Mouse (Mus musculus): ENCODE measurements around the gene Fank1. TPM values are rescaled to one million over a fixed set of nuclear protein-coding genes. Genes with fewer than 3 reads are reported as not detected.
"Not testable (repeated sequence)": the region's sequence is repeated elsewhere in the genome, so short reads cannot be mapped to it uniquely, and the experiment has no call there.

Fank1 gene
- total RNA-seq, 2 experiments from 2014 or later: 2.3 to 2.7 TPM

DNA sequence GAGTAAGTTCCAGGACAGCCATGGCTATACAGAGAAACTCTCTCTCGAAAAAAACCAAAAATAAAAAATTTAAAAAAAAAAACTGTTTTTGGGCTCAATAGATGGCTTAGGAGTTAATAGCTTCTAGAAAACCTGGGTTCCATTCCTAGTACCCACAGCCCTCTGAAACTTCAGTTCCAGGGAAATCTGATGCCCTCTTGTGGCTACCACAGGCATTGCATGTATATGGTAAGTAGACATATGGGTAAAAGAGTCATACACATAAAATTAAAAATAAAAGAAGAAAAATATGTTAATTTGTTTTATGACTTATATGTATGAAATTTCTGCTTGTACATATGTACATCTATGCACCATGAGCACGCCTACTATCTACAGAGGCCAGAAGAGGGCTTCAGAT, 47.9 kb downstream of the Fank1 start:
- no peak for DNase-seq (ENCODE audit: low spot score in 2 of 2)

DNA sequence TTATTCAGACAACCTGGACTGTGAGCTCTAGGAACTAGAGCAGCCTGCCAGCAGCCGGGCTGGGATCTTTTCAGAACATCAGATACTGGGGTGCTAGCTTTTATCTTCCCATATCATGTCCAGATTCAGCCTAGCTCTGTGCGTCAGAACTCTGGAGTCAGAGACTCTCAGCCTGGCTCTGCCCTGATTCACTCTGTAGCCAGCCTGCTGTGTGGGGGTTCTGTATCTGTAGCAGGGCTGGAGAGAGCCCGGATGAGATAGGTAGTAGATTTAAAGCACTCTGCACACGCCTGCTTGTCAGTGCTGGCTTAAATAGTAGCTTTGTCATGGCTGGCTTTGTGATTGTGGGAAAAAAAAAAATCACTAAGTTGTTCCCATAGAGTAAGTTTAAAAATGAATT, 51.9 kb downstream of the Fank1 start:
- no peak for DNase-seq (ENCODE audit: low spot score in 2 of 2)

DNA sequence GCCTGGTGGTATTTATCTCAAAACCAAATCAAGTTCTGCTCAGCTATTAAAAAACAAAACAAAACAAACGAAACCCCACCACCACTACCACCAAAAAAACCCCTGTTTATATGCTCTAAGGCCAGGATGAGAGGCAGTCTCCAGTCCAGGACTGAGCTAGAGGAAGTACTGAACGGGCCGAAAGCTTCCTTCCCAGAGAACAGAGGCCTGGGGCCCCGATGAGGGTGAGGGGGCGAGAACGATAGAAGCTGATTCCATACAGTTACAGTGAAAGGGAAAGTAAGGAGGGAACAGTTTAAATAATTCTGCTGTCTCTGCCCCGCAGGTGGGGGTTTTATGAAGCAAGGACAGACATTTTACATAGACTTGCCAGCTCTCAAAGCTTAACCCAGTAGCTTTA, 52.9 kb downstream of the Fank1 start:
- no peak for DNase-seq (ENCODE audit: low spot score in 2 of 2)

DNA sequence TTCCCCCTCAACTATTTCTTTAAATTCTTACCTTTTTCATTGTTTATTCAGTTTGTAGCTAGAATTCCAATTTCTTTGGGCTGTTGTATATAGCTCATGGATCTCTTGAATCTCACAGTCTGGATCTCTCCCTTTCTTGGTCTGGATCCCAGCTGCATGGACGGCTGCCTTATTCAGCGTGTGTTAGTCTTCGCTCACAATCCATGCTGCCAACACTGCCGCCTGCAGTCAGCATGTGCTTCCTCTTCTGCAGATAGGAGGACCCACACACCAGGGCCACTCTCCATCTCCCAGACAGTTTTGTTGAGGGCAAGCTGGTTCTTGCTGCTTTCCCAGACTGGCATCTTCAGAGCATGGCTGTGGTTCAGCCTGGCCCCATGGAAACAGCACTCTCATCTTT, 62.9 kb downstream of the Fank1 start:
- DNase-seq (ENCODE audit: low spot score in 2 of 2): peak; percentile 33 to 74

DNA sequence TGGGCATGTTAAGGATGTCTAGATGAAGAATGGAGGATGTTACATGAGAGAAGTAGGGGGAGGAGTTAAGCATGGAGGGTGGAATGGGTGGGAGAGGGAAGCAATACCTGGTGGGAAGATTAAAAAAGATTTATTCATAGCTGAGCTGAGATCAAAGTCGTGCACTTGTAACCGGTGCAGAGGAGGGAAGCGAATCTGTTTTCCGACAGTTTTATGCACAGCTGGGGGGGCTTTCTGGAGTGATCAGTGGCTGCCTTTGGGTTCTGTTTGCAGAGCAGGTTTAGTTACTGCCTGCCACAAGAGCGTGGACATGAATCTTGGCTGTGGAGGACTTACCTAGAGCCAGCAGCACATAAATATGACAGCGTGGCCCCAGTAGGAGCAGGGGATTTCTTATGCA, 65.4 kb downstream of the Fank1 start:
- no peak for DNase-seq (ENCODE audit: low spot score in 2 of 2)

DNA sequence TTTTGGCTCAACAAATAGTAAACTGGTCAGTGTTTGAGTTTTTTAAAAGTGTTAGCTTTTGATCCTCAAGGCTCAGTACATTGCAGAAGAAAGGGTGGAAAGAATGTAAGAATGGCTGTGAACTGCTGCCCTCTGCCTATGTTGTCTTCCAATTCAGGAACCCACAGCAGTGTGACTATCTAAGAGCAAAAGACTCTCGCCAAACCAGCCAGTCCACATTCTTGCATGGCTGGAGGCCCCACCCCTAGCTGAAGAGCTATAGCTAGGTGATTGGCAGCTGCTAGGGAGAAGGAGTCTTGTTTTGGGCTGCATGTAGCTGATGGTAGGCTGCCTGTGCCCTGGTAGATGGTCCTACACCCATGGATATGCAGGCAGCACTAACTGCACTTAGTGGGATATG, 70.5 kb downstream of the Fank1 start:
- no peak for DNase-seq (ENCODE audit: low spot score in 2 of 2)

DNA sequence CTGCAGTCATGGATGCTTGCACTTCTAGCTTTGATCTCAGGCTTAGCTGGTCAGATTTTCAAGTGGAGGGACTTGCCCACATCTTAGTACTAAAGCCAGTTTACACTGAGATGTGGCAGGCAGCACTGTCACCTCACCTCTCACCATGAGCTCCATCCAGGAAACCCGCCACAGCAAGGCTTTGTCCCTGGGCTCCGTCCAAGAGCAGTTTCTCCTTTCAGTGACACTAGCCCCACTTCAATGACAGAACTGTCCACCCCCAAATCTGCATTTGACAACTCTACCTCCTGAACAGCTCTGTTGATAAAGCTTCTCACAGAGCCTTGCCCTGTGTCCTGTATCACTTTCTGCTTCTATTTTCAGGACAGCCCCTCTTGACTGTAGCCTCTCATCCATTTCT, 71.5 kb downstream of the Fank1 start:
- DNase-seq (ENCODE audit: low spot score in 2 of 2): no peak

DNA sequence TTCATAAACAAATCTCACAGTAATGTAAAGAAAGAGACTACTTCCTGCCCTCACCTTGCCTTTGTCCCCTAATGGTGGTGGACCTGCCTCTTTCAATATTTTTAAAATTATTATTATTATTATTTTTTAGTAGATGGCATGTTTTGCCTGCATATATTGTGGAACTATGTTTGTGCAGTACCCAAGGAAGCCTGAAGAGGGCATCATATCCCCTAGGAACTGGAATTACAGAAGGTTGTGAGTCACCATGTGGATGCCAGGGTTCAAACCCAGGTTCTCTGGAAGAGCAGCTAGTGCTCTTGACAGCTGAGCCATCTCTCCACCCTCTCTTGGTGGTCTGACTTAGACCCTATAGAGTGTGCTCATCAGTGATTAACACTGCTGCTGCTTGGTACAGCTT, 74.1 kb downstream of the Fank1 start:
- no peak for DNase-seq (ENCODE audit: low spot score in 2 of 2)

DNA sequence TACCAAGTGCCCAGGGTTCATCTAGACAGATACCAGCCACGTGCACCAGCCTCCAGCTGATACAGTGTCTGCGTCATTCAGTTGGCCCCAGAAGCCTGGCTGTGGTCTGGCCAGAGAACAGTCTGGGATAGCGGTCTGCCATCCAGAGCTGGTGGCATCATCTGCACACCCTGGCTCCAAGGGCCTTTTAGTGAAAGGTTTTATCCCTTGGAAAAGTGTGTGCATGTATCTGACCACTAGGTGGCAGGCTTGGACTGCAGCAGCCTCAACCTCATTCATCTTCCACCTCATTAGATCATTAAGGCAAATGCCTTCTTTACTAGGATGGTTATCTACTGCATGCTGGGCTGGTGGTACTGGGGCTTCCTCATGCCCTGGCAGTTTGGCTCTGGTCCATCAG, 79.6 kb downstream of the Fank1 start:
- peak; percentile 83 to 90 for DNase-seq (ENCODE audit: low spot score in 2 of 2)

DNA sequence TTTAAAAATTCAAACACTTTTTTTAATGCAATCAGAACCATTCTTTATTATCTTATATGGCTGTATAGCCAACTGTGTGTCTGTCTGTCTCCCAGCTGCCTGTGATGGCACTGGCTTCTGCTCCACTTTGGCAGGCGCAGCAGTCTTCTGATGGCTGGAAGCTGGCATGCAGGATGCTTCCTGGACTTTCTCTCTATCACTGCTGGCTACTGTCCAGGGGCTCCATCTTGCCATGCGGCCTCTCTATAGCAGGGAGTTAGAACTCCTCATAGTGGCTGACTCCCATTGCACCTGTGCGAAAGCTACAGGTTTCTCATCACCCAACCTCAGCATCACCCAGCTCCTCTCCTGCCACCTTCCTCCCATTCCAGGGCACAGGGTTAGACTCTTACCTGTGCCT, 81.8 kb downstream of the Fank1 start:
- peak in 1 of 2 experiments; percentile 8 for DNase-seq (ENCODE audit: low spot score in 2 of 2)

DNA sequence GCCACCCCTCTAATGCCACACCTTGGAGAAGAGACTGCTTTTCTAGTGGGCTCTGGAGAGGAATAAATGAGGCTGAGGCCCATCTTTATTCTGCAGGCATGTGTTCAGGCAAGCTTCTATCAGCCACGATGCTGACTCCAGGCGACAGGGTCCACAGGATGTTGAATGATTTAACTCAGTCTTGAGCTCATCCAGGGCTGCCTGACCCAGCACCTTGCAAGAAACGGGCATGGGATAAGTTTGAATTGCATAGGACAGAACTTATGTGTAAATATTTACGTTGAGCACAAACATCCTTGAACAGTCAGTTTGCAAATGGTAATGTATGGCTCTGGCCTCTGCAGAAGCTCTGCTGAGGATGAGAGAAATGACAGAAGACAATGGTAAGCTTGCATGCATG, 82.9 kb downstream of the Fank1 start:
- no peak for DNase-seq (ENCODE audit: low spot score in 2 of 2)

DNA sequence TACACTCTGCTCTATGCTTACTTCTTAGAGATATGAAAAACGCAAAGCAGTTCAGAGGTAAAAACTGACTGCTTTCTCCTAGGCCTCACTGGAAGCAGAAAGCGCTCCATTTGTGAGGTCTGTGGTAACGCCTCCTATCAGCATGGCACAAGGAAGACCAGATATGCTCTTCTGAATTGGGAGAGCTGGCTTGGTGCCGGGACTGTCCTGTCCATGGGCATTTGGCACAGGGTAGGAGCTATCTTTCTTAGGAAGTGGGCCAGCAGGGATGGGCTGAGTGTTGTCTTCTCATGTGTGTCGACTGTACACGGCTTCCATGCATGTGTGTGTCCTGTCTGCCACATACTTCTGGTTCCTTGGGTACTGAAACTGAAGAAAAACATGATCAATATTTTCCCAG, 85.6 kb downstream of the Fank1 start:
- no peak for DNase-seq (ENCODE audit: low spot score in 2 of 2)

DNA sequence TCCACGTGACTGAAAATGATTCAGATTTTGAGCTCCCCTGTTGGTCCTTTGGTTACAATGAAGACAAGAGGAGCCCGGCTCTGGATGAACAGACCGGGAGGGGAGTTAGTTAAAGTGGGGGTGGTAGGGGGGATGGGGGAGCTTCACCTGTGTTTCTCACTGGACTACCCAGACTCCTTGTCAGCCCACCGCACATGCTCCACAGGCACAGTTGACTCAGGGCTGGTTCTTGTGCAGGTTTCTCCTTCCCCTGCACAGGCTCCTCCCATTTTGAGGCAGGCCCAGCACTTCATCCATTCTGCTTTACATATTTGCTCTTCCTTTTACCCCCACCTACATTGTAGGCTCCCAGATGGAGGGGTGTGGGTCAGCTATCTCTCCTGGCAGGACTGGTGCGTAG, 86.1 kb downstream of the Fank1 start:
- DNase-seq (ENCODE audit: low spot score in 2 of 2): no peak

DNA sequence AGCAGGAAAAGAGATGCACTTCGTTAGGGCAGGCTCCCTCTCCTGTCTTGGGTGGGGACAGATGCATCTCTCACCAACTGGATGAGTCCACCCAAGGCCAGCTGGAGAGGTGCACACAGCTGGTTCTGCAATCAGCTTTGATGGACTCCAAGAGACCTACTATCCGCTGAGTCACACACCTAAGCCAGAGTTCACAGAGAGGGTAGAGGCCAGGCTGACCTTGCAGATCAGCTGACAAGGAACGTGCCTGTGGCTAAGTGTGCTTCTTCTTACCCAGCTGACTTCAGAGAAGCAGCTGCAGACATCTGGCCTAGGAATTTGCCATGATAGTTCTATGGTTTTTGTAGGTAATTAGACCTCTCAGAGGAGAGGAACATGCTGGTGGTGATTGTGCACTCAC, 86.5 kb downstream of the Fank1 start:
- no peak for DNase-seq (ENCODE audit: low spot score in 2 of 2)

DNA sequence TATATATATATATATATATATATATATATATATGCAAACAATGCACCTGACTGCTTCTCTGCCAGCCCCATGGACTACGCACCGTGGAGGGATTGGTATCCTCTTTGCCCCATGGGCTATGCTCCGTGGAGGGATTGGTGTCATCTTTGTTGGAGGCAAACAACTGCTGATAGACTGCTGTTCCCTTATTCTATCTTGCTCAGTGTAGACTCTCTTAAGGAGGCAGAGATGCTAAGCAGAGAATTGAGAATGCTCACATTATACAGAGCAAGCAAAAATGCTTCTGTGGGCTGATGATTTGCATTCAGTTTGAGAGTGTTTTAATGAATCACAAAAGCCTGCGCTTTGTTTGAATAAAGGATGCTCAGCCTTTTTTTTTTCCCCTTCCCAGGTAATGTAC, 87.0 kb downstream of the Fank1 start:
- no peak for DNase-seq (ENCODE audit: low spot score in 2 of 2)

DNA sequence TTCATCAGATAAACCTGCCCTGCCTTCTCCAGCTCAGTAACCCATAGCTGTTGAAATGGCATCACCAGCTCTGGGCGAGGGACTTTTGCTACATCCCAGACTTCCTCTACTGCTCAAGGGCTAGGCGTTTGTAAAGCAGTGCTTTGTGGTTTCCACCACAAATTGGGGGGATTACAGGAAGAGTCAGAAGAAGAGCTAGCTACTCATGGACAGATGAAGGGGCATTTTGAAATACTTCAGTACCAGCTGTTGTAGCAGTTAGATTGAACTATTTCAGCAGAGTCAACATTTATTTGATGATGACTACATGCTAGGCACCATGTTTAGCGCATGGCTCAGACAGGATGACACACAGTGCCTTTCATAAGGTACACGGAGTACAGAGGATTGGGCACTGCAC, 93.6 kb downstream of the Fank1 start:
- no peak for DNase-seq (ENCODE audit: low spot score in 2 of 2)

DNA sequence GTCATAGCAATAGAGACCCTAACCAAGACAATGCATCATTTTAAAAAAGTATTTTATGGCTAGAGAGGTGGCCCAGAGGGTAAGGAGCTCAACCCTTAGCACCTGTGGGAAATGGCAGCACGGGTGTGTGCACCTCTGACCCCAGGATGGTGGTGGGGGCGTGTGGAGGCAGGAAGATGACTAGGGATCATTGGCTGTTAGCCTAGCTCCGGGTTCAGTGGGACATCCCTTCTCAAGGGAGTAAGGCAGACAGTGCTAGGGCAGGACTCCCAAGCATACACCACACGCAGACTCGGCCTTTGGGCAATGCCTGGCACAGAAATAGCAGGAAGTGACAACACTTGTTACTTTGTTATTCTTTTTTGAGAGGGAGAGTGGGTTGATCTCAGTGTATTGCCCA, 96.0 kb downstream of the Fank1 start:
- DNase-seq (ENCODE audit: low spot score in 2 of 2): no peak

DNA sequence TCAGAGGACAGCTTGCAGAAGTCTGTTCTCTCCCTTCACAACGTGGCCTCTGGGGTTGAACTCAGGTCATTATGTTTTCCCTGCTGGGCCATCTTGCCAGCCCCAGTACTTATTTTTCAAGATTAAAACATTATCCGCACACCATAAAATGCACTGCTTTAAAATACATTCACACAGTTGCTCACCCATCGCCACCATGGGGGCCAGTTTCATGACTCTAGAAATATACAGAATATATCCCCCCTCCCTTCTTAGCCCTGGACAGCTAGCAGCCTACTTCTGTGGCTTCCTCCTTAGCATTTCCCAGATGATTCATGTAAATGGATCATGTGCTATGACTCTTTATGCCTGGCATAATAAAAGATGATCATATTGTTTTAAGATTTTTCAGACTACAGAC, 99.5 kb downstream of the Fank1 start:
- no peak for DNase-seq (ENCODE audit: low spot score in 2 of 2)

DNA sequence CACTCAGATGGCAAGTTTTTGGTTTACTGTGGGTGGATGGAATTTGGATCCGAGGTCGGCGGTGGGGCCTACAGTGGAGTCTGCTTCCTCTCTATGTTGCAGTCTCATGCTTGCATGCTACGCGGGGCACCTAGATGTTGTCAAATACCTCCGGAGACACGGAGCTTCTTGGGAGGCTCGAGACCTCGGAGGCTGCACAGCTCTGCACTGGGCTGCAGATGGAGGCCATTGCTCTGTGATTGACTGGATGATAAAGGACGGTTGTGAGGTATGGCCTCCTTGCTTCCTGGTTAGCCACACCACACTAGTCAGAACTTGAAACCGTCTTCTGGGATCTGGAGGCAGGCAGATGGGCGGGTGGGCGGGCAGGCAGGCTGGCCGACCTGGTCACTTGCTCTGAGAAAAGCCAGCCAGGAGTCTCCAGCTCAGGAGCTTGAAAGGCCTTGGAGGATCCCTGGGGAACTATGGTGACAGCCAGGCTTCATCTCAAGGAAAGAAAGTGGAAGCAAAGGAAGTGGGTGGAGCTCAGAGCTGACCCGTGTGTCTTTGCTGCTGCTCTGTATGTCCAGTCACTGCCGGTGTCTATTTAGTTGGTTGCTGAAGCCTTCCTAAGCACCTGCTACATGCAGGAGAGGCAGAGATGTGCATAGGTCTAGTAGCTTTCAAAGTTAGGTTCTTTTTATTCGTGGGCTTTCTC, 100.1 kb downstream of the Fank1 start:
- no peak for DNase-seq (ENCODE audit: low spot score in 2 of 2)

DNA sequence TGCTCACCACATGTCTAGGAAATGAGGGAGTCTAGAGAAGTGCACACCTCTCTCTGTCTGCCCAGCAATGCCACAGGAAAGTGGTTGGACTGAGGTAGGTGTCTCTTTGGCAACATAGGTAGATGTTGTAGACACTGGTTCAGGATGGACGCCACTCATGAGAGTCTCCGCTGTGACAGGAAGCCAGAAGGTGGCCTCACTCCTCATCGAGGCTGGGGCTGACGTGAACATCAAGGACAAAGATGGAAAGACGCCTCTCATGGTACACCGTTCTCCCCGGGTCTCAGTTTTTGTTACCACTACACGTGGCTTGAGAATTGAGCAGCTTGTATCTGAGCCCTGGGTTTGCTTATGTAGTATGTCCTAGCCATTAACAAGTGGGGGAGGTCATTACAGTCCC, 103.1 kb downstream of the Fank1 start:
- no peak for DNase-seq (ENCODE audit: low spot score in 2 of 2)

DNA sequence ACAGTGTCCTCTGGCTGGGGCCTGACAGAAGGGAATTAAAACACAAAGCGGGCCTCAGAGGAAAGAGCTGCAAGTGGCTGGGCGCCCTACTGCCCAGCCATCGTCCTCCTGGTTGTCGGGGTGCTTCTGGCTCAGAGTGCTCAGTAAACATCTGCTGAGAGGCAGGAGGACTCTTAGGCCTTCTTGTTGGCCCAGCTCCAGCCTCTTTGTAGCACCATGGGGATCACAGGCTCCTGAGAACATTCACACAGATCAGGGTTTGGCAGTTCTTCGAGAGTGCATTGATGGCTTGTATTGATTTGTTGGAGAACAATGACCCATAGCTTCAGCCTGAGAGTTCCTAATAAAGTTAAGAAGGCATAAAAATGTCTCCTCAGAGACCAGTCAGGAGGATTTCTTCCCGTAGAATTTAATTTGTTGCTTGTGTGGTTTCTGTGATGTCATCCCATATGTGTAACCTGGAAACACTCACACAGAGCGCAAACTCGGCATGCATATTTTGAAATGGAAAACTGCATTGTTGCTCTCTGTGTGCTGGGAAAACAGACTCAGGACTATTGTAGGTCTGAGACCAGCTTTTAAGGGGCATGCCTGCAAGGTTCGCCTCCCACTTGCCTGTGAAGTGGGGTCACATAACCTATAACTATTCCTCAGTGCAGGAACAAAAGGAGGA, 108.2 kb downstream of the Fank1 start:
- DNase-seq (ENCODE audit: low spot score in 2 of 2): not testable (repeated sequence)

DNA sequence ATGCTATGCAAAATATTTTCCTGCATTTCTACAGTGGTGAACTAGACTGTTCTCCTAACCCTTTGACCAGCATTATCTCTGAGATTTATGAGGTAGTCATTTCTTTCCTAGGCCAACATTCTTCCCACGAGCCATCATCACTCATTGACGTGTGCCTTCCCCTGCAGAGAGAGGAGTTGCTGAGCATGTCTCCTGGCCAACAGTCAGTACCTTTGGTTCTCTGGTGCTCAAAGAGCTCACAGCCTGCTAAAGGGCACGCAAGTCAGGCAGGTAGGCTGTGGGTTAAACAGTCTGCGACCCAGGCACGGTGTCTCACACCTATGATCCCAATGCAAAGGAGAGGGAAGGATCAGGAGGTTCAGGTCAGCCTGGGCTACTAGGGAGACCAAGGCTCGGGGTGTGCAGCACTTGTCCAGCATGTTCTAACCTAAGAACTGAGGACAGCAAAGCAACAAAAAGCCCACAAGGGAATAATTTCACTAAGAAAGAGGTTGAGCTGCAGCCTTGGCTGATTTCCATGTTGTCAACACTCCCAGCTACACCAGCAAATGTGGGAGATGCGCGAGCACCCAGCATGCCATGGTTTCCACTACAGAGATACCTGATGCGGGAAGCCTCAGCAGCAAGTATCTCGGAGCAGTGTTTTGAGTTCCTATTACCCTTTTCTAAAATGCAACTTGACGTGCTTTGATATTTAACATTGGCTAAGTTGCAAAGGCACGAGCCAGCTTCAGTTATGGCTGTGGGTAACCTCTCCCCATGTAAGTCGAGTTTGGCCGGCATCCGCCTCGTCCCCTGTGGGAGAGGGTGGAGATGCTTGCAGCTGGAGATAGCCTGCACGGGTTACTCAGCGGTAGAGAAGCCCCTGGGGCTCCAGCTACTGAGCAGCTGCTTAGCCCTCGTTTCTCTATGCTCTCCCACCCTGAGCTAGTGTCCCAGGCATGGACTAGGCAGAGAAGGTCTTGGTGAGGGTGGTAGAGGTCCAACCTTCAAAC, 112.6 kb downstream of the Fank1 start:
- no peak for DNase-seq (ENCODE audit: low spot score in 2 of 2)

Measured in layer of hippocampus, postnatal 14 days (tissue).